Mouse (Mus musculus) liver, embryonic 14.5 days (tissue): ENCODE measurements at regions not wholly inside any gene's neighbourhood (a gene's known extent, or its start where the extent isn't known, plus 50 kb on each side); places are given as distances from the start of the nearest gene placed in this dataset.

Source experiments
- CTCF ChIP-seq: IDR thresholded peaks from 2 replicates; pipeline ENCODE4 v1.5.1; 2016; ENCODE audit warnings: antibody characterized with exemption, low read depth, control low read depth
- EP300 ChIP-seq: IDR thresholded peaks from 2 replicates; pipeline ENCODE4 v1.6.1; 2016; ENCODE audit warnings: antibody characterized with exemption, low read depth

GRCm38 (mm10) chr9:49912306-49912705 lies 113.6 kb upstream of the Ncam1 start:
- TF ChIP-seq CTCF = no peak
- TF ChIP-seq EP300 = no peak
